Mouse (Mus musculus): ENCODE measurements at regions not wholly inside any gene's neighbourhood (a gene's known extent, or its start where the extent isn't known, plus 50 kb on each side); places are given as distances from the start of the nearest gene placed in this dataset.
"Not testable (repeated sequence)": the region's sequence is repeated elsewhere in the genome, so short reads cannot be mapped to it uniquely, and the experiment has no call there.

DNA sequence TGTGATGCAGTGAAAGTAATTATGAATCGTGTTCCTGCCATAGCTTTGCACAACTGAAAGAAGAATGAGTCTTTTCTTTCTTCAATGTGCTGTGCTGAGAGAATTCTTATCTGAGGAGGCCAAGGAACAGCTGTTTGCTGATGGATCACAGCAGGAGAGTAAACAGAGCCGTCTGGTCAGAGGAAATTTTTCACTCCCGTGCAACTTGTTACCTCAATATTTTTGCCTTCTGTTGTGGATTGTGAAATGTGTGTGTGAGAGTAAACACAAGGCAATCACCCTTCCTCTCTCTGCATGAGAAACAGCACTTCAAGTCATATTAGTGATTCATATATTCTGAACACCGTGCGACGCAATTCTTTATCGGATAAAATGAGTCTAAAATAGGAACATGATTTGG lies 171.9 kb downstream of the Epm2a start:
- Histone ChIP-seq H3K4me1 (replicated peaks; ENCODE audit: control insufficient read depth, insufficient read depth, low read length) (no peaks in the 10 kb centered on the region), H3K27ac (ENCODE audit: low read depth, low read length) (no peak overlapping the region), H3K9me3 (ENCODE audit: control insufficient read depth, low read length) (no peaks in the 10 kb centered on the region), H3K27me3 (ENCODE audit: control insufficient read depth, insufficient read depth, low read length) (no peaks in the 10 kb centered on the region), H3K4me2 (replicated peaks; ENCODE audit: low read depth, low read length) (no peak overlapping the region), H3K36me3 (ENCODE audit: control insufficient read depth, insufficient read depth, low read length) (no peaks in the 10 kb centered on the region), H3K4me3 (ENCODE audit: low read depth, low read length) (no peak overlapping the region), H3K9ac (ENCODE audit: low read depth, low read length) (no peak overlapping the region)
- 72% methylated on average over 7 of the region's 7 CpGs for WGBS
- ATAC-seq (ENCODE audit: low FRiP score): no peak
- peak; percentile 3 for DNase-seq (ENCODE audit: low spot score)

DNA sequence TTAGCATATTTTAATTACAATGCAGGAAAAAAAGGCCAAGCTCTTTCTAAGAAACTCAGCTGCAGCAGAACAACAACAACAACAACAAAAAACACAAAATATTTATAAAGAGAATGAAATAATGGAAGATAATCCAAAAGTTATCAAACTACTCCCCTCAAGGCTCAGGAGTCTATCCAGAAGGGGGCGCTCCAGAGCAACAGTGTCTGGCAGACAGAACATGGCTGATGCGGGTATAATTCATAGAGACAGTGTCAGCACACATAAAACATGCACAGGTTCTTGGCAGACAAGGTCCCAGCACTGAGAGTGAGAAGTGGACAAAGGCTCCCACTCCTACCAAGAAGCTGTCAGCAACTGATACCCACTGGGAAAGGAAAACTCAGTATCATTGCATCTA lies 173.9 kb downstream of the Epm2a start:
- H3K27me3 ChIP-seq (ENCODE audit: control insufficient read depth, insufficient read depth, low read length): no peaks in the 10 kb centered on the region
- ATAC-seq (ENCODE audit: low FRiP score) (no peak), DNase-seq (ENCODE audit: low spot score) (peak; percentile 24)
- no peaks in the 10 kb centered on the region for H3K4me1 ChIP-seq (replicated peaks; ENCODE audit: control insufficient read depth, insufficient read depth, low read length)
- H3K36me3 ChIP-seq (ENCODE audit: control insufficient read depth, insufficient read depth, low read length): no peaks in the 10 kb centered on the region
- no peak overlapping the region for H3K4me3 ChIP-seq (ENCODE audit: low read depth, low read length)
- no peak overlapping the region for H3K9ac ChIP-seq (ENCODE audit: low read depth, low read length)
- WGBS: 59% methylated on average over 2 of the region's 2 CpGs
- H3K27ac ChIP-seq (ENCODE audit: low read depth, low read length): no peak overlapping the region
- H3K9me3 ChIP-seq (ENCODE audit: control insufficient read depth, low read length): no peaks in the 10 kb centered on the region
- no peak overlapping the region for H3K4me2 ChIP-seq (replicated peaks; ENCODE audit: low read depth, low read length)

DNA sequence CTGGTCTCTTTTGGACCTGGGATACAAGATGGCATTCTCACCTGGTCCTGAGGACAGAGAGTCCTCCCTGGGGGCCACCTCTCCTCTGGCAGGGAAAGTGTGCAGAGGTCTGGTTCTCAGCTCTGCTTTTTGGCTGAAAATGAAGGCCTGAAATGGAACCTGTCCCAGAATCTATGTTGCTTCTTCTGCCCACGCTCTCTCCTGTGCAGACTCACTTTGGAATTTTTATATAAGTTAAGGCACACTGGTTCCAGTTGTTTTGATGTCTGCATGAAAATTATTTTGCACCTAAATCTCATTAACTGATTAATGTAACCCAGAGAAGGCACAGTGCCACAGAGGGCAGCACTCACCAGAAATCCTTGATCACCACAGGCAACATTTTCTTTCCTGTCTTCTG lies 188.1 kb downstream of the Epm2a start:
- DNase-seq (ENCODE audit: low spot score) (no peak), ATAC-seq (ENCODE audit: low FRiP score) (no peak)
- no peaks in the 10 kb centered on the region for H3K9me3 ChIP-seq (ENCODE audit: control insufficient read depth, low read length)
- H3K4me2 ChIP-seq (replicated peaks; ENCODE audit: low read depth, low read length): no peak overlapping the region
- no peaks in the 10 kb centered on the region for H3K36me3 ChIP-seq (ENCODE audit: control insufficient read depth, insufficient read depth, low read length)
- no peak overlapping the region for H3K27ac ChIP-seq (ENCODE audit: low read depth, low read length)
- no peaks in the 10 kb centered on the region for H3K27me3 ChIP-seq (ENCODE audit: control insufficient read depth, insufficient read depth, low read length)
- no peak overlapping the region for H3K9ac ChIP-seq (ENCODE audit: low read depth, low read length)
- WGBS: 88% methylated on average over 1 of the region's 1 CpGs
- no peaks in the 10 kb centered on the region for H3K4me1 ChIP-seq (replicated peaks; ENCODE audit: control insufficient read depth, insufficient read depth, low read length)
- no peak overlapping the region for H3K4me3 ChIP-seq (ENCODE audit: low read depth, low read length)

DNA sequence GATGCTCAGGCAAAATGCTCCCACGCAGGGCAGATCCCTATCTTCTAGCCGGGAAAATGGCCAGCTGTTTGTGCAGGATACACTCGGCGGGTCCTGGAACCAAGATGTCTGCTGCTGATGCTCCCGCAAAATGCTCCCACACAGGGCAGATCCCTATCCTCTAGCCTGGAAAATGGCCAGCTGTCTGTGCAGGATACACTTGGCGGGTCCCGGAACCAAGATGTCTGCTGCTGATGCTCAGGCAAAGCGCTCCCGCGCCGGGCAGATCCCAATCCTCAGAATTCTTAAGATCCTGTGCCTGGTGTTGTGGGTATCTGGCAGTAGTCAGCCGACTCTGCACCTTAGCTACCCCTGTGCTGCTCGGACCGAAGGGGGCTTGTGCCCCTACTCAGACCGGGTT lies 212.2 kb downstream of the Epm2a start:
- H3K9ac ChIP-seq (ENCODE audit: low read depth, low read length); H3K36me3 ChIP-seq (ENCODE audit: control insufficient read depth, insufficient read depth, low read length); ATAC-seq (ENCODE audit: low FRiP score); DNase-seq (ENCODE audit: low spot score); H3K27me3 ChIP-seq (ENCODE audit: control insufficient read depth, insufficient read depth, low read length); H3K9me3 ChIP-seq (ENCODE audit: control insufficient read depth, low read length); H3K4me3 ChIP-seq (ENCODE audit: low read depth, low read length); H3K27ac ChIP-seq (ENCODE audit: low read depth, low read length); H3K4me2 ChIP-seq (replicated peaks; ENCODE audit: low read depth, low read length); H3K4me1 ChIP-seq (replicated peaks; ENCODE audit: control insufficient read depth, insufficient read depth, low read length): not testable (repeated sequence)
- 93% methylated on average over 15 of the region's 15 CpGs for WGBS

DNA sequence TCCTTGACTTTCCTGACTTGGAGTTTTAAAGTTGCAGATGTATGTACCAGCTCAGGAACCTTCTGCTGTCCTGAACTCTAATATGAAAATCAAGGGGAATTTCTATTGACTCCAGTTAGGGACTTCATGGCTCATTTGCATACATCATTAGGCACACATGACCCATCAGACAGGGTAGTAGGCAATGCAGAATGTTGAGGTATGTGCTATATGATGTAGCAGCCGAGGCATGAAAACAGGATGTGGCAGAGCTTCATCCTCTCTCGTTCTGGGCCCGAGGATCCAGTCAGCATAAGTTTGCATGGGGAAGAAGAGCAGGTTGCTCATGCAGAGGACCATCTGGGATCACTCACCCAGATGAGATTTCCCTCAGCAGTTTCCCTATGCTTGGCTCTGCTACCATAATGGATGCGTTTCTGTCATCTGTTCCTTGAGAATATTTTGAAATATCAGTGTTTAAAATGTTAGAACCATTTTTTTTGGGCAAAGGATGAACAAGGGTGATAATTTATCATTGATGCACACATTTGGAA lies 227.4 kb downstream of the Epm2a start:
- H3K9me3 ChIP-seq (ENCODE audit: control insufficient read depth, low read length): no peaks in the 10 kb centered on the region
- no peaks in the 10 kb centered on the region for H3K27me3 ChIP-seq (ENCODE audit: control insufficient read depth, insufficient read depth, low read length)
- H3K36me3 ChIP-seq (ENCODE audit: control insufficient read depth, insufficient read depth, low read length): no peaks in the 10 kb centered on the region
- H3K4me3 ChIP-seq (ENCODE audit: low read depth, low read length): no peak overlapping the region
- no peak overlapping the region for H3K4me2 ChIP-seq (replicated peaks; ENCODE audit: low read depth, low read length)
- H3K27ac ChIP-seq (ENCODE audit: low read depth, low read length): no peak overlapping the region
- no peaks in the 10 kb centered on the region for H3K4me1 ChIP-seq (replicated peaks; ENCODE audit: control insufficient read depth, insufficient read depth, low read length)
- 81% methylated on average over 4 of the region's 4 CpGs for WGBS
- ATAC-seq (ENCODE audit: low FRiP score) (no peak), DNase-seq (ENCODE audit: low spot score) (no peak)
- H3K9ac ChIP-seq (ENCODE audit: low read depth, low read length): no peak overlapping the region

DNA sequence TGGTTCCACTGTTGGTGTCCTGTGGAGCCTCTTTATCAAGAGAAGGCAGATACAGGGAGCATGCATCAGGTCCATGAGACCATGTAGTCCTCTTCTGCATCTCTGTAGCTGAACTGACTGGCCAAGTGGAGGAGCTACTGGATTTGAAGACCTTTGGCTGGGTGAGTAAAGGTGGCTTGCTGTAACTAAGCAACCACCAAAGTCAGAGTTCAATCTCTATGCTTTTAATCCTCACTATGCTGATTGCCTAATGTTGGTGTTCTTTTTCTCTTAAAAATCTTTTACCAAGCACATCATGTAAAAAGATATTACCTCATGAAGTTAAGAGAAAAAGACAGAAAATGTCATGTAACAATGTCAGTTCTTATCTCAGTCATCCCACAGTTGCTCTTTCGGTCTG lies 265.2 kb downstream of the Epm2a start:
- Histone ChIP-seq H3K4me1 (replicated peaks; ENCODE audit: control insufficient read depth, insufficient read depth, low read length) (no peaks in the 10 kb centered on the region), H3K27ac (ENCODE audit: low read depth, low read length) (no peak overlapping the region), H3K27me3 (ENCODE audit: control insufficient read depth, insufficient read depth, low read length) (no peaks in the 10 kb centered on the region), H3K4me2 (replicated peaks; ENCODE audit: low read depth, low read length) (no peak overlapping the region), H3K36me3 (ENCODE audit: control insufficient read depth, insufficient read depth, low read length) (no peaks in the 10 kb centered on the region), H3K4me3 (ENCODE audit: low read depth, low read length) (no peak overlapping the region), H3K9me3 (ENCODE audit: control insufficient read depth, low read length) (no peaks in the 10 kb centered on the region), H3K9ac (ENCODE audit: low read depth, low read length) (no peak overlapping the region)
- no peak for ATAC-seq (ENCODE audit: low FRiP score)
- DNase-seq (ENCODE audit: low spot score): no peak
- 88% methylated on average over 1 of the region's 1 CpGs for WGBS

DNA sequence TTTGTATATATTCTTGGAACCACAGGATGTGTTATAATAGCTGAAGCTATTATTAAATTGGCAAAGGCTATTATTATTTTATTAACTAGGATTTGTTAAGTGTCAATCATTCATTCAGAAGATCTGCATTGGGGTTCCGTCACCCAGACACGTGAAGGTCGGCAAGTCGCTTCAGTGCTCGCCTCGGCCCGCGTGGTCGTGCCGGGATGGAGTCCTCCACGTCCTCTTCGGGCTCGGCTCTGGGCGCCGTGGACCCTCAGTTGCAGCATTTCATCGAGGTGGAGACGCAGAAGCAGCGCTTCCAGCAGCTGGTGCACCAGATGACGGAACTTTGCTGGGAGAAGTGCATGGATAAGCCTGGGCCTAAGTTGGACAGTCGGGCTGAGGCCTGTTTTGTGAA lies 265.9 kb downstream of the Epm2a start:
- H3K9me3 ChIP-seq (ENCODE audit: control insufficient read depth, low read length); ATAC-seq (ENCODE audit: low FRiP score); H3K4me2 ChIP-seq (replicated peaks; ENCODE audit: low read depth, low read length); H3K9ac ChIP-seq (ENCODE audit: low read depth, low read length); H3K27me3 ChIP-seq (ENCODE audit: control insufficient read depth, insufficient read depth, low read length); H3K27ac ChIP-seq (ENCODE audit: low read depth, low read length); DNase-seq (ENCODE audit: low spot score); H3K4me1 ChIP-seq (replicated peaks; ENCODE audit: control insufficient read depth, insufficient read depth, low read length); H3K36me3 ChIP-seq (ENCODE audit: control insufficient read depth, insufficient read depth, low read length); H3K4me3 ChIP-seq (ENCODE audit: low read depth, low read length): not testable (repeated sequence)
- WGBS: 94% methylated on average over 14 of the region's 20 CpGs

DNA sequence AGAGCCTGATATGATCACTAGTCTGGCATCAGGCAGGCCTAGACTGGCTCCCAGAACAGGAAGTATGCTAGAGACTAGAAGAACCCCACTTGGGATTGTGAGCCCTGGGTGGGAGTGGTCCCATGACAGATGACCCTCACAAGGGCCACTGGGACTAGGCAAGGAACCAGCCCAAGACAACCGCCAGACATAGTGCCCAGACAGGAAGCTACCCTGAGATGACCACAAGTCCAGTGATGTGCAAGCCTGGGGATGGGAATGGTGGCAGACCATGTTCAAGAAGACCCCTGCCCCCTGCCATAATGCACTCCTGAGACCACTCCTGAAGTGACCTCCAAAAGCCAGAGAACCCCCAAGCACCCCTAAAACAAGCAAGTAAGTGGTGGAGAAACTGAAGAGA lies 304.9 kb downstream of the Epm2a start:
- no peak for ATAC-seq (ENCODE audit: low FRiP score)
- Histone ChIP-seq H3K4me1 (replicated peaks; ENCODE audit: control insufficient read depth, insufficient read depth, low read length) (no peaks in the 10 kb centered on the region), H3K36me3 (ENCODE audit: control insufficient read depth, insufficient read depth, low read length) (no peaks in the 10 kb centered on the region), H3K4me2 (replicated peaks; ENCODE audit: low read depth, low read length) (no peak overlapping the region), H3K4me3 (ENCODE audit: low read depth, low read length) (no peak overlapping the region), H3K9ac (ENCODE audit: low read depth, low read length) (no peak overlapping the region), H3K9me3 (ENCODE audit: control insufficient read depth, low read length) (no peaks in the 10 kb centered on the region), H3K27me3 (ENCODE audit: control insufficient read depth, insufficient read depth, low read length) (no peaks in the 10 kb centered on the region), H3K27ac (ENCODE audit: low read depth, low read length) (no peak overlapping the region)
- WGBS: 93% methylated on average over 1 of the region's 1 CpGs
- no peak for DNase-seq (ENCODE audit: low spot score)

DNA sequence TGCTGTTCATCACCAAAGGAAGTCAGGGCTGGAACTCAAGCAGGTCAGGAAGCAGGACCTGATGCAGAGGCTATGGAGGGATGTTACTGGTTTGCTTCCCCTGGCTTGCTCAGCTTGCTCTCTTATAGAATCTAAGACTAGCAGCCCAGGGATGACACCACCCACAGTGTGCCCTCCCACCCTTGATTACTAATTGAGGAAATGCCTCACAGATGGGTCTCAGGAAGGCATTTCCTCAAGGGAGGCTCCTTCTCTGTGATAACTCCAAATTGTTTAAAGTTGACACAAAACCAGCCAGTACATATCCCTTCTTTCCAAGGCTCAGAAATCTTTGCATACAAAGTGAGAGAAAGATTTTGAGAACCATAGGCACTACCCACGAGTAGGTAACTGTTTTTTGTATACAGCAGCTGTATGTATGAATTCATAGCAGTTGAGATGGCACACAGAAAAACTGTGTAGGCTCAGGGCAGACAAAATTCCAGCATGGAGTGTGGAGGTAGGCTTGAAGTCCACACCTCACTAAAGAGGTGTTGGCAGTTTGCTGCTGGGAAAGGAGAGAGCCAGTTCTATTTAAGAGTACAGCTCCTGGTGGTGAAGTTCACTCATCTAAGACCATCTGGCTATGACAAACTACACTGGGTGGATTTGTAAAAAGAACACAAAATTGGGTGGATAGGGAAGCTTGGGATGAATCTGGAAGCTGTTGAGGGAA lies 317.0 kb downstream of the Epm2a start:
- Histone ChIP-seq H3K4me3 (ENCODE audit: low read depth, low read length) (no peak overlapping the region), H3K9ac (ENCODE audit: low read depth, low read length) (no peak overlapping the region), H3K9me3 (ENCODE audit: control insufficient read depth, low read length) (no peaks in the 10 kb centered on the region), H3K27ac (ENCODE audit: low read depth, low read length) (no peak overlapping the region), H3K4me2 (replicated peaks; ENCODE audit: low read depth, low read length) (no peak overlapping the region), H3K27me3 (ENCODE audit: control insufficient read depth, insufficient read depth, low read length) (no peaks in the 10 kb centered on the region), H3K36me3 (ENCODE audit: control insufficient read depth, insufficient read depth, low read length) (no peaks in the 10 kb centered on the region), H3K4me1 (replicated peaks; ENCODE audit: control insufficient read depth, insufficient read depth, low read length) (no peaks in the 10 kb centered on the region)
- DNase-seq (ENCODE audit: low spot score) (no peak), ATAC-seq (ENCODE audit: low FRiP score) (no peak)
- 58% methylated on average over 1 of the region's 1 CpGs for WGBS

All from hindbrain, embryonic 11.5 days (tissue).